Mouse (Mus musculus): ENCODE measurements around the gene Hpn. TPM values are rescaled to one million over a fixed set of nuclear protein-coding genes. Genes with fewer than 3 reads are reported as not detected.

Hpn gene
- polyA plus RNA-seq, 1 experiment from 2014 or later: 45.8 TPM

- ATAC-seq (ENCODE audit: low read depth) (no peak), DNase-seq (no peak)
- Histone ChIP-seq H3K36me3 (no peaks in the 10 kb centered on the region), H3K4me1 (replicated peaks) (peaks cover under 1% of the 10 kb centered on the region; the same call in 1 of the 2 replicates), H3K4me3 (replicated peaks) (no peak overlapping the region), H3K9me3 (replicated peaks) (no peaks in the 10 kb centered on the region), H3K27ac (no peak overlapping the region), H3K27me3 (no peaks in the 10 kb centered on the region), H3K9ac (no peak overlapping the region), H3K4me2 (no peak overlapping the region)
- 36% methylated on average over 2 of the region's 2 CpGs for WGBS (ENCODE audit: insufficient replicate concordance)
Measured at GRCm38 (mm10) chr7:31089721-31090120, 25.4 kb downstream of the Hpn start.

GRCm38 (mm10) chr7:31088206-31088605, 26.9 kb downstream of the Hpn start:
- Histone ChIP-seq H3K36me3 (no peaks in the 10 kb centered on the region), H3K4me3 (replicated peaks) (no peak overlapping the region), H3K9ac (no peak overlapping the region), H3K4me1 (replicated peaks) (peaks cover 11% of the 10 kb centered on the region), H3K27me3 (no peaks in the 10 kb centered on the region), H3K27ac (no peak overlapping the region), H3K9me3 (replicated peaks) (no peaks in the 10 kb centered on the region), H3K4me2 (no peak overlapping the region)
- DNase-seq (no peak), ATAC-seq (ENCODE audit: low read depth) (no peak)
- 43% methylated on average over 3 of the region's 3 CpGs for WGBS (ENCODE audit: insufficient replicate concordance)

GRCm38 (mm10) chr7:31087262-31087661, 27.8 kb downstream of the Hpn start:
- no peak overlapping the region for H3K9ac ChIP-seq
- DNase-seq (no peak), ATAC-seq (ENCODE audit: low read depth) (no peak)
- H3K27me3 ChIP-seq: no peaks in the 10 kb centered on the region
- H3K27ac ChIP-seq: no peak overlapping the region
- H3K4me3 ChIP-seq (replicated peaks): no peak overlapping the region
- no peak overlapping the region for H3K4me2 ChIP-seq
- H3K36me3 ChIP-seq: no peaks in the 10 kb centered on the region
- no peaks in the 10 kb centered on the region for H3K9me3 ChIP-seq (replicated peaks)
- 21% methylated on average over 2 of the region's 2 CpGs for WGBS (ENCODE audit: insufficient replicate concordance)
- H3K4me1 ChIP-seq (replicated peaks): peaks cover 11% of the 10 kb centered on the region

GRCm38 (mm10) chr7:31086175-31086755, 28.8 kb downstream of the Hpn start:
- Histone ChIP-seq H3K4me2 (no peak overlapping the region), H3K36me3 (no peaks in the 10 kb centered on the region), H3K27ac (no peak overlapping the region), H3K27me3 (no peaks in the 10 kb centered on the region), H3K9ac (no peak overlapping the region), H3K4me3 (replicated peaks) (no peak overlapping the region), H3K9me3 (replicated peaks) (no peaks in the 10 kb centered on the region), H3K4me1 (replicated peaks) (peaks cover 11% of the 10 kb centered on the region)
- ATAC-seq (ENCODE audit: low read depth) (no peak), DNase-seq (no peak)
- 71% methylated on average over 9 of the region's 9 CpGs for WGBS (ENCODE audit: insufficient replicate concordance)

- DNase-seq (no peak), ATAC-seq (ENCODE audit: low read depth) (no peak)
- H3K4me2 ChIP-seq: no peak overlapping the region
- no peaks in the 10 kb centered on the region for H3K9me3 ChIP-seq (replicated peaks)
- 44% methylated on average over 3 of the region's 3 CpGs for WGBS (ENCODE audit: insufficient replicate concordance)
- no peaks in the 10 kb centered on the region for H3K36me3 ChIP-seq
- no peak overlapping the region; the same call in 1 of the 2 replicates for H3K27ac ChIP-seq
- H3K27me3 ChIP-seq: no peaks in the 10 kb centered on the region
- no peak overlapping the region for H3K9ac ChIP-seq
- H3K4me1 ChIP-seq (replicated peaks): peaks cover 11% of the 10 kb centered on the region
- no peak overlapping the region for H3K4me3 ChIP-seq (replicated peaks)
Measured at GRCm38 (mm10) chr7:31085171-31085570, 29.9 kb downstream of the Hpn start.

- Histone ChIP-seq H3K4me2 (no peak overlapping the region), H3K9ac (no peak overlapping the region), H3K9me3 (replicated peaks) (no peaks in the 10 kb centered on the region), H3K27me3 (no peaks in the 10 kb centered on the region), H3K27ac (0 out of 2 replicates have a peak overlapping the region, but pooled peaks have one; percentile 18), H3K36me3 (no peaks in the 10 kb centered on the region), H3K4me3 (replicated peaks) (no peak overlapping the region), H3K4me1 (replicated peaks) (peaks cover 11% of the 10 kb centered on the region)
- no peak for DNase-seq
- no peak for ATAC-seq (ENCODE audit: low read depth)
- 50% methylated on average over 9 of the region's 9 CpGs for WGBS (ENCODE audit: insufficient replicate concordance)
Measured at GRCm38 (mm10) chr7:31084140-31084539, 30.9 kb downstream of the Hpn start.

GRCm38 (mm10) chr7:31082831-31083588, 32.1 kb downstream of the Hpn start:
- Histone ChIP-seq H3K9me3 (replicated peaks) (no peaks in the 10 kb centered on the region), H3K27ac (no peak overlapping the region), H3K36me3 (no peaks in the 10 kb centered on the region), H3K9ac (no peak overlapping the region), H3K4me3 (replicated peaks) (no peak overlapping the region), H3K27me3 (no peaks in the 10 kb centered on the region), H3K4me1 (replicated peaks) (peaks cover 11% of the 10 kb centered on the region), H3K4me2 (no peak overlapping the region)
- no peak for DNase-seq
- 62% methylated on average over 14 of the region's 14 CpGs for WGBS (ENCODE audit: insufficient replicate concordance)
- ATAC-seq (ENCODE audit: low read depth): no peak

- H3K9me3 ChIP-seq (replicated peaks): no peaks in the 10 kb centered on the region
- no peak overlapping the region for H3K4me2 ChIP-seq
- no peak overlapping the region for H3K4me3 ChIP-seq (replicated peaks)
- ATAC-seq (ENCODE audit: low read depth): no peak
- no peak overlapping the region for H3K27ac ChIP-seq
- H3K9ac ChIP-seq: no peak overlapping the region
- H3K4me1 ChIP-seq (replicated peaks): peaks cover 11% of the 10 kb centered on the region
- no peaks in the 10 kb centered on the region for H3K27me3 ChIP-seq
- H3K36me3 ChIP-seq: no peaks in the 10 kb centered on the region
- DNase-seq: no peak
Measured at GRCm38 (mm10) chr7:31082106-31082505, 33.0 kb downstream of the Hpn start.

GRCm38 (mm10) chr7:31081106-31081505, 34.0 kb downstream of the Hpn start:
- no peak for DNase-seq
- Histone ChIP-seq H3K27ac (no peak overlapping the region), H3K9me3 (replicated peaks) (no peaks in the 10 kb centered on the region), H3K27me3 (no peaks in the 10 kb centered on the region), H3K4me1 (replicated peaks) (peaks cover 11% of the 10 kb centered on the region), H3K9ac (no peak overlapping the region), H3K4me3 (replicated peaks) (no peak overlapping the region), H3K4me2 (no peak overlapping the region), H3K36me3 (no peaks in the 10 kb centered on the region)
- ATAC-seq (ENCODE audit: low read depth): no peak
- 30% methylated on average over 1 of the region's 1 CpGs for WGBS (ENCODE audit: insufficient replicate concordance)

- 54% methylated on average over 3 of the region's 3 CpGs for WGBS (ENCODE audit: insufficient replicate concordance)
- H3K4me2 ChIP-seq: no peak overlapping the region
- no peak overlapping the region for H3K4me3 ChIP-seq (replicated peaks)
- no peak for ATAC-seq (ENCODE audit: low read depth)
- no peaks in the 10 kb centered on the region for H3K9me3 ChIP-seq (replicated peaks)
- no peak overlapping the region for H3K9ac ChIP-seq
- no peaks in the 10 kb centered on the region for H3K36me3 ChIP-seq
- H3K4me1 ChIP-seq (replicated peaks): peaks cover 11% of the 10 kb centered on the region
- H3K27me3 ChIP-seq: no peaks in the 10 kb centered on the region
- no peak for DNase-seq
- no peak overlapping the region for H3K27ac ChIP-seq
Measured at GRCm38 (mm10) chr7:31080611-31081010, 34.5 kb downstream of the Hpn start.

- DNase-seq (no peak), ATAC-seq (ENCODE audit: low read depth) (no peak)
- Histone ChIP-seq H3K27ac (no peak overlapping the region), H3K4me1 (replicated peaks) (peaks cover 10% of the 10 kb centered on the region), H3K9me3 (replicated peaks) (no peaks in the 10 kb centered on the region), H3K36me3 (no peaks in the 10 kb centered on the region), H3K27me3 (no peaks in the 10 kb centered on the region), H3K9ac (no peak overlapping the region), H3K4me3 (replicated peaks) (no peak overlapping the region), H3K4me2 (no peak overlapping the region)
- WGBS (ENCODE audit: insufficient replicate concordance): 75% methylated on average over 8 of the region's 8 CpGs
Measured at GRCm38 (mm10) chr7:31079670-31080069, 35.4 kb downstream of the Hpn start.
